Mouse (Mus musculus) heart, adult 2 months (tissue): ENCODE results near the gene Celf1. TPM values are rescaled to one million over a fixed set of nuclear protein-coding genes. Genes with fewer than 3 reads are reported as not detected.

Source experiments
- DNase-seq, 2 experiments: peaks; one replicate each; pipeline ENCODE4 v3.0.0; 2021
- H3K27ac ChIP-seq: fragments of 200-600 bp; 2 replicates; pipeline ENCODE4 v1.8.1; 2022
- H3K27me3 ChIP-seq: fragments of 200-500 bp; 2 replicates; pipeline ENCODE4 v1.6.1; 2012; ENCODE audit warnings: mild to moderate bottlenecking, low read length, inconsistent platforms, mixed read lengths; ENCODE audit not compliant: control insufficient read depth, insufficient read depth
- H3K36me3 ChIP-seq: fragments of 200-500 bp; 2 replicates; pipeline ENCODE4 v1.6.1; 2012; ENCODE audit warnings: low read length, inconsistent platforms; ENCODE audit not compliant: control insufficient read depth, insufficient read depth
- H3K4me1 ChIP-seq: fragments of 200-500 bp; 2 replicates; pipeline ENCODE4 v1.6.1; 2011; ENCODE audit warnings: low read length; ENCODE audit not compliant: control insufficient read depth, insufficient read depth
- H3K4me3 ChIP-seq: fragments of 200-600 bp; 2 replicates; pipeline ENCODE4 v1.8.1; 2022
- H3K79me2 ChIP-seq: fragments of 200-500 bp; replicated peaks from 2 replicates; pipeline ENCODE4 v1.6.1; 2012; ENCODE audit warnings: mild to moderate bottlenecking, inconsistent platforms, low read length, moderate library complexity, mixed read lengths; ENCODE audit not compliant: control insufficient read depth, insufficient read depth
- H3K9ac ChIP-seq: fragments of 200-500 bp; 2 replicates; pipeline ENCODE4 v1.6.1; 2012; ENCODE audit warnings: low read depth, mild to moderate bottlenecking, control low read depth, inconsistent platforms, low read length, mixed read lengths
- CTCF ChIP-seq: fragments of 200-600 bp; IDR thresholded peaks from 2 replicates; pipeline ENCODE4 v1.8.1; 2022; ENCODE audit warnings: antibody characterized with exemption, mild to moderate bottlenecking, moderate library complexity
- EP300 ChIP-seq: fragments of 200-500 bp; IDR thresholded peaks from 2 replicates; pipeline ENCODE4 v1.6.1; 2011; ENCODE audit warnings: low read depth, low read length, control low read depth; ENCODE audit not compliant: insufficient read depth
- POLR2A ChIP-seq: fragments of 200-500 bp; IDR thresholded peaks from 2 replicates; pipeline ENCODE4 v1.6.1; 2011; ENCODE audit warnings: mild to moderate bottlenecking, low read depth, low read length, control low read depth; ENCODE audit not compliant: insufficient read depth
- WGBS: fragments of 180-500 bp; shearing (Covaris S2); methylation state at CpG from one replicate; pipeline ENCODE4 v1.1.7; 2018; 5-methylcytosine and 5-hydroxymethylcytosine counted together
- intact Hi-C: fragments of 180-260 bp; cut with DNase I; formaldehyde crosslinking; loops from one replicate; pipeline ENCODE4 v1.15.1; 2025
- polyA plus RNA-seq: library from polyadenylated mRNA; depleted of rRNA; stranded (reverse); fragments of >200 nt; gene quantifications from 2 replicates; pipeline ENCODE4 v1.2.3, GENCODE M21; 2012
- total RNA-seq, 2 experiments: library from RNA; stranded (reverse); gene quantifications; 2 replicates each; pipeline ENCODE4 v1.2.3; 2021

Gene Celf1
- total and polyA plus RNA-seq, 3 experiments: 39.2 to 77.7 (median 69.2) TPM

DNA sequence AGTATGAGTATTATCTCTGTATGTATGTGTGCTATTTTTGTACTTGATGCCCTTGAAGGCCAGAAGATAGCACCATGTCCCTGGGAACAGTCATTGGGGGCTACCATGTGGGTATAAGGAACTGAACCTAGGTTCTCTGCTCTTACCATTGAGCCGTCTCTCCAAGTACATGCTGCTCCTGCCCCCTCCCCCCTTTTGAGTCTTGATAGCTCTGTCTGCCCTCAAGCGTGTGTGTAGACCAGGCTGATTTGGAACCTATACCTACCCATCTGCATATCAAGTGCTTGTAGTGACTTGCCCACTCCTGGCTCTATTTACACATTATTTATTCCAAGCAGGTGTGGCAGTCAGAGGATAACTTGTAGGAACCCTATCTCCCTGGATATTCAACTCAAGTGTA, 36.4 kb downstream of the Celf1 start:
- WGBS: 76% methylated on average over 2 of the region's 2 CpGs
- Histone ChIP-seq H3K27me3 (no peaks in the 10 kb centered on the region), H3K79me2 (peaks cover 4% of the 10 kb centered on the region), H3K36me3 (peaks cover 3% of the 10 kb centered on the region; the same call in 1 of the 2 replicates), H3K4me3 (no peak overlapping the region), H3K4me1 (peaks cover 3% of the 10 kb centered on the region), H3K9ac (no peak overlapping the region), H3K27ac (no peak overlapping the region)
- DNase-seq: no peak
- intact Hi-C loops: no loop called here
- TF ChIP-seq CTCF (no peak), EP300 (no peak), POLR2A (no peak)

DNA sequence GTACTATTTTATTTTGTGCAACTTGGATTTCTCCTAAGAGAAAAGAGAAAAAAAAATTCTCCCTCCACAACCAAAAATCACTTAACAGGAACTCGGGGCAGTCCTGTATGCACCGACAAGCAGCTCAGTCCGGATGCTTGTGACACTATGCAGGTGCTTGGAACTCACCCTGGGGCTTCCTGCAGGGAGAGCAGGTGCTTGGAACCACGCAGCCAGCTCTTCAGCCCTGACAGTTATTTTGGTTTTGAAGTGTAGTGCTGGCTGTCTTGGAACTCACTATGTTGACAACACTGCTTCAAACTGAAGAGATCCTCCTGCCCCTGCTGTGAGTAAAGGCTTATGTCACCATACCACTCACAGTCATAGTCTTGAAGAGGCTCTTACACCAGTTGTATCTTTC, 37.1 kb downstream of the Celf1 start:
- H3K36me3 ChIP-seq: peaks cover 3% of the 10 kb centered on the region; the same call in 1 of the 2 replicates
- no peak for DNase-seq
- no peak overlapping the region for H3K27ac ChIP-seq
- H3K4me3 ChIP-seq: no peak overlapping the region
- TF ChIP-seq EP300 (no peak), POLR2A (no peak), CTCF (no peak)
- WGBS: 68% methylated on average over 4 of the region's 4 CpGs
- peaks cover 4% of the 10 kb centered on the region for H3K79me2 ChIP-seq
- H3K27me3 ChIP-seq: no peaks in the 10 kb centered on the region
- peaks cover 3% of the 10 kb centered on the region for H3K4me1 ChIP-seq
- H3K9ac ChIP-seq: no peak overlapping the region
- intact Hi-C loops: no loop called here

DNA sequence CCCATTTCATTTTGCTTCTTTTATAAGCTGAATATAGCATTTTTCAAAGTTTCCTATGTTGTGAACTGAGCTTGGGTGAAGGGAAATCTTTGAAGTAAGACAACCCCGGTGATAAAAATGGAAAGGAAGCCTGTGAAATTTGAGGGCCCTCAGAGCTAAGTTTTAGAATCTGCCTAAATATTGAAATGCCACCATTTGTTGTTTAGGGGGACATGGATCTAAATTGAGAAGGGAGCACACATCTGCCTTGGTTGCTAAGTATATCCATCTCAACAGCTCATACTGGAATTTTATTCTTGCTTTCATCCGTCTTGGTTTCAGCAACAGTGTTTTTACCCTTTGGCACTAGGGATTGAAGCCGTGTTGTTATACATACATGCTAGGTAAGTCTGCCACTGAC, 45.9 kb downstream of the Celf1 start:
- intact Hi-C loops: no loop called here

DNA sequence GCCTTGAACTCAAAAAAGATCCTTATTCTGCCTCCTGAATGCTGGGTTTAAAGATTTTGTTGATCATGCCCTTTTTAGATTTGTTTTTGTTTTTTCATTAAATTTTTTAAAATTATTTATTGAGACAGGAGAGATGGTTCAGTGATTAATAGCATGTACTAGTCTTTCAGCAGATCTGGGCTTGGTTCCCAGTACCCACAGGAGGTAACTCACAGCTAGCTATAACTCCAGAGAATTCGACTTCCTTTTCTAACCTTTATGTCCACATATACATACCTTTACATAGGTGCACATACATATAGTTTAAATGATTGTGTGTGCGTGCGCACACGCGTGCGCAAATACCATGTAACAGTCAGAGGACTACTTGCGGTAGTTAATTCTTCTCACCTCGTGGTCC, 68.4 kb downstream of the Celf1 start:
- TF ChIP-seq CTCF: no peak
- intact Hi-C loops: no loop called here
- Histone ChIP-seq H3K27me3 (no peaks in the 10 kb centered on the region), H3K4me3 (no peak overlapping the region), H3K36me3 (no peaks in the 10 kb centered on the region; the same call in none of the 2 replicates), H3K27ac (no peak overlapping the region), H3K9ac (no peak overlapping the region), H3K4me1 (no peaks in the 10 kb centered on the region), H3K79me2 (no peaks in the 10 kb centered on the region)
- 98% methylated on average over 8 of the region's 8 CpGs for WGBS
- no peak for DNase-seq

More for the DNA sequence above, 45.9 kb downstream of the Celf1 start:
- DNase-seq: no peak
- Histone ChIP-seq H3K79me2 (peaks cover 3% of the 10 kb centered on the region), H3K9ac (no peak overlapping the region), H3K4me1 (peaks cover 6% of the 10 kb centered on the region), H3K4me3 (no peak overlapping the region), H3K36me3 (peaks cover 14% of the 10 kb centered on the region), H3K27me3 (no peaks in the 10 kb centered on the region), H3K27ac (no peak overlapping the region)
- WGBS: 78% methylated on average over 3 of the region's 3 CpGs
- no peak for TF ChIP-seq CTCF
- TF ChIP-seq EP300: no peak
- no peak for TF ChIP-seq POLR2A

DNA sequence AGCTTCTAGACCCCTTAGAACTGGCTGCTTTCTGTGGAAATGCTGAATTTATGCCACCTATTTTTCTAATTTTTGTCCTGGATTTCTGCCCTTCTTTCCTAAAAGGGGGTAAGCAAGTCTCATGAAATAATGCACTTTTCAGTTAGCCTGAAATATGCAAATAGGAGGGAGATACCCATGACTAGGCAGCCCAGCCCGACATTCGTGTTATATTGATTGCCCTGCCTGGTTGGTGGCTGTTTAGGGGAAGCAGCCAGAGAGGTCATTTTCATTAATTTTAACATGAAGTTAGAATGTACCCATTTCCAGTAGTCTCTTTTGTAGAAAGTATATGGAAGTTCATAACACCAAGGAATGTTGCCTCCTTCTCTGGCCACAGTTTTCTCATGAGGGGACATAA, 73.7 kb downstream of the Celf1 start:
- intact Hi-C loops: no loop called here
- H3K36me3 ChIP-seq: peaks cover 13% of the 10 kb centered on the region
- TF ChIP-seq CTCF: no peak
- TF ChIP-seq EP300: no peak
- TF ChIP-seq POLR2A: no peak
- no peak overlapping the region for H3K9ac ChIP-seq
- no peak for DNase-seq
- WGBS: 93% methylated on average over 2 of the region's 2 CpGs
- H3K4me3 ChIP-seq: no peak overlapping the region
- H3K27ac ChIP-seq: no peak overlapping the region
- H3K79me2 ChIP-seq: no peaks in the 10 kb centered on the region
- H3K27me3 ChIP-seq: no peaks in the 10 kb centered on the region
- no peaks in the 10 kb centered on the region; the same call in 1 of the 2 replicates for H3K4me1 ChIP-seq

DNA sequence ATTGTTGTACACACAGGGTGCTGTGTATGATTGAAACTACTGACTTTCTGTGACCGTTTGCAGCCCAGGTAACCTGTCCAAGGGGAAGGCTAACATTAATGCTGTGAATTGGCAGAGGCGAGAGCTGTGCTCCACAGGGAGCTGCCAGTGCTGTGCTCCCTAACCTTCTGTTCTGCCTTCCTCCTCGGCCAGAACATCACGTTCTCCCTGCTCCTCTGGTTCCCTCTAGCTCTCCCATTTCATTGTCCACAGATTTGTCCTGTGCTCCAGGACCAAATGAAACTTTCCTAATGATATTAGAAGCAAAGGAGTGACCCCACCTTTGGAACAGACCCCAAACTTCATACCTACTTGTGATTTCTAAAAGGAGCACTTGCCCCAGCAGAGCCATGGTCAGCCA, 75.2 kb downstream of the Celf1 start:
- Histone ChIP-seq H3K79me2 (no peaks in the 10 kb centered on the region), H3K4me3 (no peak overlapping the region), H3K9ac (no peak overlapping the region), H3K27me3 (no peaks in the 10 kb centered on the region), H3K36me3 (peaks cover 17% of the 10 kb centered on the region), H3K4me1 (no peaks in the 10 kb centered on the region; the same call in 1 of the 2 replicates), H3K27ac (peak overlapping the region; percentile 42)
- WGBS: 77% methylated on average over 4 of the region's 4 CpGs
- no peak for TF ChIP-seq EP300
- no peak for TF ChIP-seq CTCF
- TF ChIP-seq POLR2A: no peak
- no peak for DNase-seq
- intact Hi-C loops: loop anchor here (5.0 kb wide), 1 partner anchor 37 kb away; the partner anchor contains the start of gene Psmc3
